Mouse (Mus musculus) inflammation-experienced regulatory T-cells (primary cell): ENCODE measurements around the gene Slc26a9. TPM values are rescaled to one million over a fixed set of nuclear protein-coding genes. Genes with fewer than 3 reads are reported as not detected.

Source experiments
- polyA plus RNA-seq, 2 experiments: library from polyadenylated mRNA; unstranded; fragments of 100-300 nt; shearing (Covaris generic); gene quantifications; one replicate each; pipeline ENCODE4 v1.2.1; 2017

Gene Slc26a9
- under 1 TPM; 0.08 to 0.61 TPM for polyA plus RNA-seq

DNA sequence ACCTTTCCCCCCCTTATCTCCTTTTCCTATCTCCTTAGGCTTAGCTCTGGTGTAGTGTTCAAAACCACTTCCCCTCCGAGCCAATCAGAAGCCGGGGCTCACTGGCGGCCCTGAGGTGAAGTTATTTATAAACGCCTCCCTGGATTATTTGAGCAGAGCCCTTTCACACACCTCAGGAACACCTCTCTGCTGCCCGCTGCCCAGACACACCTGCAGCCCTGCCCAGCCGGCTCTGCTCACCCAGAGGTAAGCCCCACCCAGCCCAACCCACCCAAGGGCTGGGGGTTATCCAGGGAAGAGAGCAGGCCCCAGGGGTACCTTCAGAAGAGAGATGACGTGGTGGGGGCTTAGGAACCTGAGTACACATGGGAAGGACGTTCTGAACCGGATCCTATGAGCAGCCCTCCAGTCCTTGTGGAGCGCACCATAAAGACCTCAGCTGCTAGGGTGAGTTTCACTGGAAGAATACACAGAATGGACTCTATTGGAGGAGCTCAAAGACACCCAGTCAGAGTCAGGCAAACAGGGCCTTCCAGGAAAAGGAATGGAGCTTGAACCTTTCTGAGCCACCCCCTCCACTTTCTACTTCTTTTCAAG, at the start of gene Slc26a9:
Gene Slc26a9, plus strand, starts transcription at position 155 of the 597 bp plus-strand sequence.

DNA sequence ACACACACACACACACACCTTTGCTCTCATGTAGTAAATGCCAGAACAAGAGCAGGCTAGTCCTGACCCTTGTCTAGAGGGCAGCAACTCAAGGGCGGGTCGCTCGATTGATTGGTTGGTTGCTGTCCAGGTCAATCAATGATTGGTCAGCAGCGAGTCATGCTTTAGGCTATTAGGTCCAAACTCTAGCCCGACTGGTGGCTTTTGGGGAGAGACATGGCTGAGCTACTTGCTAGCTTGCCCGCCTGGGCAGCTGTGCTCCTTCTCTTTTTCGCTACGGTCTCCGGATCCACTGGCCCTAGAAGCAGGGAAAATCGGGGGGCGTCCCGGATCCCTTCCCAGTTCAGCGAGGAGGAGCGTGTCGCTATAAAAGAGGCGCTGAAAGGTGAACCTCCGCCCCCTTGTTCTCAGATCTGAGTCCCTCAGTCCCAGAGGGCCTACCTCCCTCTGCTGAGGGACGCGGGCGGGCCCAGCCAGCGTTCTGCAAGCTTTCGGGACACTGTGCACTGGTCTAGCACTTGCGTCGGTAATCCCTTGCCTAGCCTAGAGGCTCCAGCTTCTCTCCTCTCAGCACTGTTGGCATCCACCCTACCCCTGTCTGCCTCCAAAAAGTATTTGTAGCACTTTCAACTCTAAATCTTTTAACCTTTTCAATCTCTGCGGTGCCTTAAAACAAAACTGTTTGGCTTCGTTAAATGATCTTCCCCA, 53.5 kb downstream of the Slc26a9 start, which contains the start of gene Pm20d1:
Gene Pm20d1, plus strand, starts transcription at position 180 of the 708 bp plus-strand sequence.

Other genes starting within 250 kb of the Slc26a9 start
- gene Srgap2, start 216.7 kb upstream of the Slc26a9 start, polyA plus RNA-seq: 10 to 100 TPM; 49.7 to 55.6 TPM
- 1 to 10 TPM; 2.2 to 3.1 TPM for gene Fam72a, start 216.1 kb upstream of the Slc26a9 start, polyA plus RNA-seq
- 1 to 10 TPM in 1 of 2 experiments, under 1 TPM in 1; 0.04 to 1.5 TPM for gene Avpr1b, start 144.8 kb upstream of the Slc26a9 start, polyA plus RNA-seq
- gene Ctse, start 105.7 kb upstream of the Slc26a9 start, polyA plus RNA-seq: 100 to 1,000 TPM; 319 to 610 TPM
- under 1 TPM in 1 of 2 experiments, not detected in 1; 0.18 TPM for gene Rab7b, start 55.3 kb upstream of the Slc26a9 start, polyA plus RNA-seq
- under 1 TPM; 0.23 to 0.65 TPM for gene Pm20d1, start 53.4 kb downstream of the Slc26a9 start, polyA plus RNA-seq
- gene Slc41a1, start 83.5 kb downstream of the Slc26a9 start, polyA plus RNA-seq: 10 to 100 TPM; 31.1 to 50.0 TPM
- 10 to 100 TPM; 29.1 to 36.2 TPM for gene Rab29, start 123.2 kb downstream of the Slc26a9 start, polyA plus RNA-seq
- gene Nucks1, start 166.5 kb downstream of the Slc26a9 start, polyA plus RNA-seq: 10 to 100 TPM; 45.6 to 54.2 TPM
- gene Slc45a3, start 218.9 kb downstream of the Slc26a9 start, polyA plus RNA-seq: 1 to 10 TPM in 1 of 2 experiments, under 1 TPM in 1; 0.12 to 1.4 TPM